Mouse (Mus musculus) olfactory bulb, adult 2 months (tissue): ENCODE data around the gene Metap2. TPM values are rescaled to one million over a fixed set of nuclear protein-coding genes. Genes with fewer than 3 reads are reported as not detected.
"Not testable (repeated sequence)": the region's sequence is repeated elsewhere in the genome, so short reads cannot be mapped to it uniquely, and the experiment has no call there.

Source experiments
- H3K27ac ChIP-seq: fragments of 200-500 bp; 2 replicates; pipeline ENCODE4 v1.5.1; 2012; ENCODE audit warnings: low read depth, low read length; ENCODE audit not compliant: insufficient read depth
- H3K4me1 ChIP-seq: fragments of 200-500 bp; 2 replicates; pipeline ENCODE4 v1.6.1; 2012; ENCODE audit warnings: low read length; ENCODE audit not compliant: control insufficient read depth, insufficient read depth
- H3K4me3 ChIP-seq: fragments of 200-500 bp; 2 replicates; pipeline ENCODE4 v1.5.1; 2012; ENCODE audit warnings: mild to moderate bottlenecking, low read depth, low read length, moderate library complexity; ENCODE audit not compliant: insufficient read depth
- CTCF ChIP-seq: fragments of 200-500 bp; IDR thresholded peaks from 2 replicates; pipeline ENCODE4 v1.5.1; 2012; ENCODE audit warnings: low read depth, mild to moderate bottlenecking, low read length, moderate library complexity; ENCODE audit not compliant: insufficient read depth
- POLR2A ChIP-seq: fragments of 200-500 bp; IDR thresholded peaks from 2 replicates; pipeline ENCODE4 v1.6.1; 2012; ENCODE audit warnings: mild to moderate bottlenecking, low read depth, low read length, moderate library complexity; ENCODE audit not compliant: insufficient read depth
- WGBS: fragments of 180-500 bp; shearing (Covaris S2); methylation state at CpG from one replicate; pipeline ENCODE4 v1.1.7; 2018; 5-methylcytosine and 5-hydroxymethylcytosine counted together
- polyA plus RNA-seq: library from polyadenylated mRNA; stranded (reverse); fragments of >200 nt; gene quantifications from 2 replicates; pipeline ENCODE4 v1.2.4, GENCODE M21; 2012; ENCODE audit warnings: low replicate concordance; ENCODE audit not compliant: missing spikeins, insufficient read depth, insufficient read length

Gene Metap2
- polyA plus RNA-seq, 1 experiment = 499 TPM

- Histone ChIP-seq H3K4me1 (peaks cover 2% of the 10 kb centered on the region; the same call in 1 of the 2 replicates), H3K27ac (no peak overlapping the region), H3K4me3 (no peak overlapping the region)
- TF ChIP-seq CTCF (no peak), POLR2A (no peak)
- WGBS = 77% methylated on average over 8 of the region's 8 CpGs
These were observed 14.0 kb downstream of the Metap2 start for GRCm38 (mm10) chr10:93882738-93883364.

GRCm38 (mm10) chr10:93881918-93882317 lies 15.0 kb downstream of the Metap2 start:
- TF ChIP-seq CTCF (no peak), POLR2A (no peak)
- Histone ChIP-seq H3K27ac (no peak overlapping the region), H3K4me1 (peaks cover 2% of the 10 kb centered on the region; the same call in 1 of the 2 replicates), H3K4me3 (no peak overlapping the region)

- no peaks in the 10 kb centered on the region for H3K4me1 ChIP-seq
- no peak overlapping the region for H3K27ac ChIP-seq
- WGBS = 95% methylated on average over 4 of the region's 4 CpGs
- no peak overlapping the region for H3K4me3 ChIP-seq
- no peak for TF ChIP-seq POLR2A
- no peak for TF ChIP-seq CTCF
These were observed 18.2 kb downstream of the Metap2 start for GRCm38 (mm10) chr10:93878732-93879131.

- TF ChIP-seq POLR2A (no peak), CTCF (no peak)
- H3K4me3 ChIP-seq = no peak overlapping the region
- 75% methylated on average over 1 of the region's 1 CpGs for WGBS
- no peak overlapping the region for H3K27ac ChIP-seq
- H3K4me1 ChIP-seq = no peaks in the 10 kb centered on the region
These were observed 20.1 kb downstream of the Metap2 start for GRCm38 (mm10) chr10:93876772-93877171.

- Histone ChIP-seq H3K4me3 (no peak overlapping the region), H3K27ac (no peak overlapping the region), H3K4me1 (no peaks in the 10 kb centered on the region)
- 91% methylated on average over 4 of the region's 4 CpGs for WGBS
- TF ChIP-seq POLR2A (no peak), CTCF (no peak)
These were observed 28.0 kb downstream of the Metap2 start for GRCm38 (mm10) chr10:93868886-93869285.

GRCm38 (mm10) chr10:93868401-93868800 lies 28.5 kb downstream of the Metap2 start:
- TF ChIP-seq POLR2A (no peak), CTCF (no peak)

GRCm38 (mm10) chr10:93856095-93856494 lies 40.8 kb downstream of the Metap2 start:
- 85% methylated on average over 6 of the region's 6 CpGs for WGBS

More at GRCm38 (mm10) chr10:93868401-93868800, 28.5 kb downstream of the Metap2 start:
- Histone ChIP-seq H3K27ac (no peak overlapping the region), H3K4me1 (no peaks in the 10 kb centered on the region), H3K4me3 (no peak overlapping the region)
- 93% methylated on average over 7 of the region's 7 CpGs for WGBS

GRCm38 (mm10) chr10:93855126-93855525 lies 41.8 kb downstream of the Metap2 start:
- H3K4me3 ChIP-seq = no peak overlapping the region
- TF ChIP-seq POLR2A (no peak), CTCF (no peak)
- no peaks in the 10 kb centered on the region for H3K4me1 ChIP-seq
- whole genome bisulfite sequencing = 86% methylated on average over 9 of the region's 9 CpGs
- H3K27ac ChIP-seq = no peak overlapping the region

More at GRCm38 (mm10) chr10:93856095-93856494, 40.8 kb downstream of the Metap2 start:
- no peaks in the 10 kb centered on the region for H3K4me1 ChIP-seq
- no peak for TF ChIP-seq POLR2A
- no peak for TF ChIP-seq CTCF
- H3K27ac ChIP-seq = no peak overlapping the region
- H3K4me3 ChIP-seq = no peak overlapping the region

GRCm38 (mm10) chr10:93846706-93847105 lies 50.2 kb downstream of the Metap2 start:
- 97% methylated on average over 13 of the region's 13 CpGs for WGBS
- Histone ChIP-seq H3K4me1 (no peaks in the 10 kb centered on the region), H3K4me3 (no peak overlapping the region), H3K27ac (no peak overlapping the region)
- TF ChIP-seq POLR2A (no peak), CTCF (no peak)

GRCm38 (mm10) chr10:93835115-93835514 lies 61.8 kb downstream of the Metap2 start:
- H3K4me3 ChIP-seq, H3K27ac ChIP-seq: not testable (repeated sequence)
- 96% methylated on average over 7 of the region's 7 CpGs for WGBS
- peaks cover 11% of the 10 kb centered on the region for H3K4me1 ChIP-seq
